Mouse (Mus musculus): ENCODE data around the gene Ciao2a. TPM values are rescaled to one million over a fixed set of nuclear protein-coding genes. Genes with fewer than 3 reads are reported as not detected.

Gene Ciao2a
- polyA plus RNA-seq, 1 experiment from 2014 or later: 177 TPM

GRCm38 (mm10) chr9:66120945-66121344, 5.5 kb upstream of the Ciao2a start:
- no peak overlapping the region for H3K4me2 ChIP-seq
- H3K27me3 ChIP-seq: no peaks in the 10 kb centered on the region
- H3K9ac ChIP-seq: no peak overlapping the region
- no peak overlapping the region for H3K4me3 ChIP-seq
- WGBS: 86% methylated on average over 3 of the region's 3 CpGs
- no peaks in the 10 kb centered on the region for H3K9me3 ChIP-seq
- no peak for ATAC-seq (ENCODE audit: insufficient number of reproducible peaks, insufficient read depth, low FRiP score, low TSS enrichment, low read depth)
- H3K36me3 ChIP-seq: peaks cover 4% of the 10 kb centered on the region; the same call in 1 of the 2 replicates
- H3K27ac ChIP-seq: no peak overlapping the region
- H3K4me1 ChIP-seq: peaks cover 14% of the 10 kb centered on the region

- Histone ChIP-seq H3K27ac (no peak overlapping the region; the same call in 1 of the 2 replicates), H3K4me3 (no peak overlapping the region), H3K36me3 (peaks cover 4% of the 10 kb centered on the region; the same call in 1 of the 2 replicates)
These were observed 5.0 kb upstream of the Ciao2a start for GRCm38 (mm10) chr9:66121421-66121820.

GRCm38 (mm10) chr9:66123648-66124047, 2.8 kb upstream of the Ciao2a start:
- Histone ChIP-seq H3K9ac (peak overlapping the region; percentile 91), H3K27ac (no peak overlapping the region), H3K4me3 (peak overlapping the region; percentile 79), H3K36me3 (no peaks in the 10 kb centered on the region), H3K4me1 (peaks cover 22% of the 10 kb centered on the region), H3K9me3 (no peaks in the 10 kb centered on the region), H3K27me3 (no peaks in the 10 kb centered on the region), H3K4me2 (peak overlapping the region; percentile 78)
- no peak for ATAC-seq (ENCODE audit: insufficient number of reproducible peaks, insufficient read depth, low FRiP score, low TSS enrichment, low read depth)
- 6% methylated on average over 5 of the region's 5 CpGs for WGBS

More at GRCm38 (mm10) chr9:66121421-66121820, 5.0 kb upstream of the Ciao2a start:
- H3K27me3 ChIP-seq: no peaks in the 10 kb centered on the region
- H3K4me2 ChIP-seq: no peak overlapping the region
- no peak for ATAC-seq (ENCODE audit: insufficient number of reproducible peaks, insufficient read depth, low FRiP score, low TSS enrichment, low read depth)
- H3K9me3 ChIP-seq: no peaks in the 10 kb centered on the region
- H3K4me1 ChIP-seq: peaks cover 14% of the 10 kb centered on the region
- no peak overlapping the region for H3K9ac ChIP-seq

GRCm38 (mm10) chr9:66124111-66124531, 2.3 kb upstream of the Ciao2a start:
- under 1% methylated on average over 12 of the region's 12 CpGs for WGBS
- H3K4me2 ChIP-seq: peak overlapping the region; percentile 78
- 0 out of 2 replicates have a peak, but pooled peaks have one; percentile 11 for ATAC-seq (ENCODE audit: insufficient number of reproducible peaks, insufficient read depth, low FRiP score, low TSS enrichment, low read depth)
- peaks cover 22% of the 10 kb centered on the region for H3K4me1 ChIP-seq
- peak overlapping the region; percentile 91 for H3K9ac ChIP-seq
- H3K9me3 ChIP-seq: no peaks in the 10 kb centered on the region
- no peaks in the 10 kb centered on the region for H3K36me3 ChIP-seq
- peak overlapping the region; percentile 88 for H3K27ac ChIP-seq
- peak overlapping the region; percentile 79 for H3K4me3 ChIP-seq
- H3K27me3 ChIP-seq: no peaks in the 10 kb centered on the region

- peak overlapping the region; percentile 79 for H3K4me3 ChIP-seq
- H3K9ac ChIP-seq: peak overlapping the region; percentile 91
- H3K27ac ChIP-seq: peak overlapping the region; percentile 88
- 18% methylated on average over 33 of the region's 33 CpGs for WGBS
- H3K27me3 ChIP-seq: no peaks in the 10 kb centered on the region
- no peaks in the 10 kb centered on the region for H3K9me3 ChIP-seq
- H3K36me3 ChIP-seq: no peaks in the 10 kb centered on the region
- ATAC-seq (ENCODE audit: insufficient number of reproducible peaks, insufficient read depth, low FRiP score, low TSS enrichment, low read depth): peak; percentile 97
- H3K4me2 ChIP-seq: peak overlapping the region; percentile 78
- H3K4me1 ChIP-seq: peaks cover 22% of the 10 kb centered on the region
These were observed 1.5 kb upstream of the Ciao2a start for GRCm38 (mm10) chr9:66124681-66125542.

GRCm38 (mm10) chr9:66125543-66126455, 612 bp upstream of the Ciao2a start:
- H3K27me3 ChIP-seq: no peaks in the 10 kb centered on the region
- 59% methylated on average over 12 of the region's 12 CpGs for WGBS
- peak overlapping the region; percentile 81; the same call in 1 of the 2 replicates for H3K9ac ChIP-seq
- H3K4me2 ChIP-seq: peak overlapping the region; percentile 83
- no peak for ATAC-seq (ENCODE audit: insufficient number of reproducible peaks, insufficient read depth, low FRiP score, low TSS enrichment, low read depth)
- H3K9me3 ChIP-seq: no peaks in the 10 kb centered on the region
- peak overlapping the region; percentile 88 for H3K27ac ChIP-seq
- peak overlapping the region; percentile 69 for H3K4me3 ChIP-seq
- peaks cover 6% of the 10 kb centered on the region for H3K36me3 ChIP-seq
- peaks cover 22% of the 10 kb centered on the region for H3K4me1 ChIP-seq

GRCm38 (mm10) chr9:66127193-66127546, 759 bp downstream of the Ciao2a start:
- Histone ChIP-seq H3K9me3 (no peaks in the 10 kb centered on the region), H3K36me3 (peaks cover 8% of the 10 kb centered on the region), H3K4me3 (peak overlapping the region; percentile 69), H3K4me2 (peak overlapping the region; percentile 83), H3K27ac (peak overlapping the region; percentile 81), H3K4me1 (peaks cover 22% of the 10 kb centered on the region), H3K9ac (peak overlapping the region; percentile 81), H3K27me3 (no peaks in the 10 kb centered on the region)
- 46% methylated on average over 6 of the region's 6 CpGs for WGBS
- no peak for ATAC-seq (ENCODE audit: insufficient number of reproducible peaks, insufficient read depth, low FRiP score, low TSS enrichment, low read depth)

GRCm38 (mm10) chr9:66127884-66128283, 1.5 kb downstream of the Ciao2a start:
- no peak for ATAC-seq (ENCODE audit: insufficient number of reproducible peaks, insufficient read depth, low FRiP score, low TSS enrichment, low read depth)
- no peaks in the 10 kb centered on the region for H3K27me3 ChIP-seq
- no peak overlapping the region for H3K9ac ChIP-seq
- peaks cover 22% of the 10 kb centered on the region for H3K4me1 ChIP-seq
- WGBS: 88% methylated on average over 4 of the region's 4 CpGs
- H3K4me3 ChIP-seq: peak overlapping the region; percentile 69
- H3K9me3 ChIP-seq: no peaks in the 10 kb centered on the region
- peaks cover 16% of the 10 kb centered on the region for H3K36me3 ChIP-seq
- peak overlapping the region; percentile 83 for H3K4me2 ChIP-seq
- no peak overlapping the region for H3K27ac ChIP-seq

- Histone ChIP-seq H3K9me3 (no peaks in the 10 kb centered on the region), H3K36me3 (peaks cover 47% of the 10 kb centered on the region), H3K27ac (no peak overlapping the region), H3K27me3 (no peaks in the 10 kb centered on the region), H3K4me1 (peaks cover 8% of the 10 kb centered on the region), H3K4me2 (no peak overlapping the region), H3K9ac (no peak overlapping the region), H3K4me3 (no peak overlapping the region)
- 79% methylated on average over 2 of the region's 2 CpGs for WGBS
- ATAC-seq (ENCODE audit: insufficient number of reproducible peaks, insufficient read depth, low FRiP score, low TSS enrichment, low read depth): no peak
These were observed 5.1 kb downstream of the Ciao2a start for GRCm38 (mm10) chr9:66131466-66131865.

- H3K9ac ChIP-seq: no peak overlapping the region
- H3K27ac ChIP-seq: no peak overlapping the region
- no peak overlapping the region for H3K4me3 ChIP-seq
- no peaks in the 10 kb centered on the region for H3K9me3 ChIP-seq
- 47% methylated on average over 4 of the region's 4 CpGs for WGBS
- peaks cover 82% of the 10 kb centered on the region for H3K36me3 ChIP-seq
- H3K4me2 ChIP-seq: no peak overlapping the region
- H3K4me1 ChIP-seq: no peaks in the 10 kb centered on the region
- ATAC-seq (ENCODE audit: insufficient number of reproducible peaks, insufficient read depth, low FRiP score, low TSS enrichment, low read depth): no peak
- H3K27me3 ChIP-seq: no peaks in the 10 kb centered on the region
These were observed 9.6 kb downstream of the Ciao2a start for GRCm38 (mm10) chr9:66135967-66136366.

GRCm38 (mm10) chr9:66138193-66138592, 11.8 kb downstream of the Ciao2a start:
- Histone ChIP-seq H3K4me3 (no peak overlapping the region), H3K4me1 (no peaks in the 10 kb centered on the region), H3K9ac (no peak overlapping the region), H3K4me2 (no peak overlapping the region), H3K36me3 (peaks cover 74% of the 10 kb centered on the region), H3K27me3 (no peaks in the 10 kb centered on the region), H3K9me3 (no peaks in the 10 kb centered on the region), H3K27ac (no peak overlapping the region)
- WGBS: 93% methylated on average over 7 of the region's 7 CpGs
- ATAC-seq (ENCODE audit: insufficient number of reproducible peaks, insufficient read depth, low FRiP score, low TSS enrichment, low read depth): no peak

Measured in embryonic facial prominence, embryonic 13.5 days (tissue).